Mouse (Mus musculus) forebrain, embryonic 11.5 days (tissue): ENCODE measurements at regions not wholly inside any gene's neighbourhood (a gene's known extent, or its start where the extent isn't known, plus 50 kb on each side); places are given as distances from the start of the nearest gene placed in this dataset.
A peak's percentile ranks its signal among the peaks of the same experiment; 100 is the strongest.

Source experiments
- ATAC-seq: fragments of 200-750 bp; cut with Nextera tagmentation; replicated peaks from 2 replicates; pipeline ENCODE4 v1.8.0; 2017; ENCODE audit warnings: moderate TSS enrichment; ENCODE audit not compliant: low FRiP score
- DNase-seq: peaks from one replicate; pipeline ENCODE4 v3.0.0-alpha.2; 2017; ENCODE audit warnings: low spot score
- H3K27ac ChIP-seq: fragments of 300-500 bp; sonication (generic); 2 replicates; pipeline ENCODE4 v1.5.1; 2014; ENCODE audit warnings: low read depth, low read length
- H3K27me3 ChIP-seq: fragments of 300-500 bp; sonication (generic); 2 replicates; pipeline ENCODE4 v1.6.1; 2014; ENCODE audit warnings: mild to moderate bottlenecking, low read length, mixed read lengths; ENCODE audit not compliant: control insufficient read depth, insufficient read depth
- H3K36me3 ChIP-seq: fragments of 300-500 bp; sonication (generic); 2 replicates; pipeline ENCODE4 v1.6.1; 2014; ENCODE audit warnings: mild to moderate bottlenecking, low read length, moderate library complexity, mixed read lengths; ENCODE audit not compliant: control insufficient read depth, insufficient read depth
- H3K4me1 ChIP-seq: fragments of 300-500 bp; sonication (generic); replicated peaks from 2 replicates; pipeline ENCODE4 v1.6.1; 2014; ENCODE audit warnings: low read length, mixed read lengths; ENCODE audit not compliant: control insufficient read depth, insufficient read depth
- H3K4me2 ChIP-seq: fragments of 300-500 bp; sonication (generic); 2 replicates; pipeline ENCODE4 v1.6.1; 2014; ENCODE audit warnings: low read depth, mild to moderate bottlenecking, low read length, moderate library complexity, mixed read lengths; ENCODE audit not compliant: severe bottlenecking
- H3K4me3 ChIP-seq: fragments of 300-500 bp; sonication (generic); 2 replicates; pipeline ENCODE4 v1.5.1; 2014; ENCODE audit warnings: low read depth, low read length
- H3K9ac ChIP-seq: fragments of 300-500 bp; sonication (generic); 2 replicates; pipeline ENCODE4 v1.6.1; 2014; ENCODE audit warnings: low read length
- H3K9me3 ChIP-seq: fragments of 300-500 bp; sonication (generic); 2 replicates; pipeline ENCODE4 v1.6.1; 2016; ENCODE audit warnings: low read length, mixed read lengths; ENCODE audit not compliant: control insufficient read depth
- WGBS: fragments of 180-500 bp; shearing (Covaris S2); extraction: QIAGEN DNeasy Blood & Tissue Kit; methylation state at CpG from one replicate; pipeline ENCODE4 v1.1.7; 2014; 5-methylcytosine and 5-hydroxymethylcytosine counted together

DNA sequence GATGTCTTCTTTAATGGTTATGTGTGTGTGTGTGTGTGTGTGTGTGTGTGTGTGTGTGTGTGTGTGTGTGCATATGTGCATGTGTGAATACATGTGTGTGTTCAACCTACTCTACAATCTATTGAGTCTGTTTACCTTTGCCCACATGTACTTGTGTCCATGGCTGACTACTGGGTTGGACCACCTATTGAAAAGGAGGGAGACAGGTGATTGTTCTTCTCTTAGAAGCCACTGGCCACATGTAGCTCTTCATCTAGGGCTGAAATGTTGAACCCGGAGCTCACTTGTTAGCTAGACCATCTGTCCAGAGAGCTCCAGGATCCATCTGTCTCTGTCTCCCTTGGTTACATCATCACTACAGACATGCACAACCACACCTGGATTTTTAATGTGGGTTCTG is 141.8 kb upstream of the Jade1 start:
- H3K9ac ChIP-seq, result no peak overlapping the region
- no peaks in the 10 kb centered on the region for H3K27me3 ChIP-seq
- no peak overlapping the region for H3K27ac ChIP-seq
- WGBS, result 96% methylated on average over 1 of the region's 1 CpGs
- peaks cover 2% of the 10 kb centered on the region; the same call in 1 of the 2 replicates for H3K4me1 ChIP-seq
- DNase-seq (no peak), ATAC-seq (no peak)
- H3K36me3 ChIP-seq, result no peaks in the 10 kb centered on the region
- H3K9me3 ChIP-seq, result no peaks in the 10 kb centered on the region
- no peak overlapping the region for H3K4me3 ChIP-seq
- H3K4me2 ChIP-seq, result no peak overlapping the region

DNA sequence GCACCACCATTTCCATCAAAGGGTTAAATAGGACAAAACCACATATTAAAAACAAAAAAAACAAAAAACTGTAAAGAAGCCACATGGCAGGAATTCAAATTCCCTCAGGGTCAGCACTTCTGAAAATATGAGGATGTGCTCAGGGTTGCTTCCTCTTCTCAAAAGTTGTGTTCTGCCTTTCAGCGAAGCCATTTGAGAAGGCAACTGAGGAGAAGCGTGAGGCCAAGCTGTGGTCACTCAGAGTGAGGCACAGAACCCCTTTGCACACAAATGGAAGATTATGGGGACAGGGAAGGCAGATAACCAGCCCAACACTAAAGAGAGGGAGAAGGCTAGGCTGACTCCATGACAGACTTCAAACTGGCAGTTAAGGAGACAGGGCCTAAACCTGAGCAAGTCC is 142.8 kb upstream of the Jade1 start:
- Histone ChIP-seq H3K27me3 (no peaks in the 10 kb centered on the region), H3K4me2 (no peak overlapping the region), H3K4me1 (peaks cover 2% of the 10 kb centered on the region; the same call in 1 of the 2 replicates), H3K27ac (no peak overlapping the region), H3K36me3 (no peaks in the 10 kb centered on the region), H3K9me3 (no peaks in the 10 kb centered on the region), H3K9ac (no peak overlapping the region), H3K4me3 (no peak overlapping the region)
- 88% methylated on average over 2 of the region's 2 CpGs for WGBS
- no peak for ATAC-seq
- no peak for DNase-seq

DNA sequence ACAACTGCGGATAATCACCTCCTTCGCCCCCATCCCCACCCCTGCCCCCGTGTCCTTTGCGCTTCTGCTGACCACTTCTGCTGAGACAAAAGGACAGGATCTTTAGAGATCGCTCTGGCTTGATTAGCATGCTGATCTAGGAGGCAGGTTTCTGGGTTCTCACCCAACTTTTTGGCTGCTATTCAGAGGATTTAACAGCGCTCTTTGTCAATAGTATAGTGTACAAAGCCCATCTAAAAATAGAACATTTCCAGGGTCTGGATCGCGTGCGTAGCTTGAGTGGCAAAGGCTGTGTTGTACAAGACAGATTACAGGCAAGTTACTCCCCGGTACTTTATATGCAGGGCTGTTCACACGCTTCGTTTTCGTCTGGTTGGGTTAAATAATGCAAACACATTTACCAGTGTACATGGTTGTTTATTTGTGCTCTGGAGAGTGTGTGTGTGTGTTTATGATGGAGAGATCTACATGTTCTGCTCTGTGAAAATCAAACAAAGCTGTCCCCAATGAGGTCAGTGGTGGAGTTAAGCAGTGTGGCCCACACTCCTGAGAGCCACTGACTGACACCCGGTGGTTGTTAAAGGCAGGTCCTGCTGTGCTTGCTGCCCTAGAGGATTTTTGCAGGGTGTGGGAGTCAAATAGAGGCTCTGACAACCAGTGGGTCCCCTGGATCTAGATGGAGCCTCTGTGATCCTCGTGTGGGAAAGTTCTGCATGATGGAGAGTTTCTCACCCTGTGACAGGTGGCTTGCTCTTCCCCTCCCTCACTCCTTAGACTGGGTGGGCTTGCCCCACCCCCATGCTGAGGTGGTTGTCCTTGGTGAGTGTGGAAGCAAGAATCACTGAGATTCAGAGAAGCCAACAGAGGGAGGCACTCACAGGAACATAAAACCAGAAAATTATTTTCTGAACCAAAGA is 146.5 kb upstream of the Jade1 start:
- Histone ChIP-seq H3K27me3 (no peaks in the 10 kb centered on the region), H3K4me2 (peak overlapping the region; percentile 53), H3K9ac (peak overlapping the region; percentile 57), H3K9me3 (no peaks in the 10 kb centered on the region), H3K4me3 (peak overlapping the region; percentile 37), H3K36me3 (no peaks in the 10 kb centered on the region), H3K4me1 (peaks cover 2% of the 10 kb centered on the region; the same call in 1 of the 2 replicates), H3K27ac (no peak overlapping the region)
- DNase-seq (no peak), ATAC-seq (peak; percentile 76)
- WGBS, result 20% methylated on average over 15 of the region's 15 CpGs

DNA sequence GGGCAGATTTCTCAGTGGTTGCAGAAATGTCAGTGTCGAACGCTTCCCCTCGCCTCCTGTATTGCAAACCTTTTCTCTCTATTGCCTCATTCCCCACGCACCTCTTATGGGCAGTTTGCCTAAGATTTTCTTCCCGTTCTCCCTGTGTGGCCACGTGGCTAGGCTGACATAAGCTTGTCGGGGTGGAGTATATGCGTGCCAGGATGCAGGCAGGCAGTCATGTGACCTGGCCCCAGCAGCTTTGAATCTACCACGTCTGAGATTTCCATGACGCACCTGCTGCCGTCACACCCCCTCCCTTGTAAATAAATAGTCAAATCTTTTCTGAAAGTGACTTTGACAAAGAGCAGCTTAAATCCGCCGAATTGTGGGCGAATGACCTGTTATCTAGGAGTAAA is 147.1 kb upstream of the Jade1 start:
- ATAC-seq (peak; percentile 95), DNase-seq (peak; percentile 72)
- Histone ChIP-seq H3K27me3 (no peaks in the 10 kb centered on the region), H3K9ac (peak overlapping the region; percentile 57), H3K4me2 (peak overlapping the region; percentile 53), H3K4me3 (peak overlapping the region; percentile 37), H3K27ac (no peak overlapping the region), H3K4me1 (peaks cover 2% of the 10 kb centered on the region; the same call in 1 of the 2 replicates), H3K9me3 (no peaks in the 10 kb centered on the region), H3K36me3 (no peaks in the 10 kb centered on the region)
- 8% methylated on average over 14 of the region's 14 CpGs for WGBS

DNA sequence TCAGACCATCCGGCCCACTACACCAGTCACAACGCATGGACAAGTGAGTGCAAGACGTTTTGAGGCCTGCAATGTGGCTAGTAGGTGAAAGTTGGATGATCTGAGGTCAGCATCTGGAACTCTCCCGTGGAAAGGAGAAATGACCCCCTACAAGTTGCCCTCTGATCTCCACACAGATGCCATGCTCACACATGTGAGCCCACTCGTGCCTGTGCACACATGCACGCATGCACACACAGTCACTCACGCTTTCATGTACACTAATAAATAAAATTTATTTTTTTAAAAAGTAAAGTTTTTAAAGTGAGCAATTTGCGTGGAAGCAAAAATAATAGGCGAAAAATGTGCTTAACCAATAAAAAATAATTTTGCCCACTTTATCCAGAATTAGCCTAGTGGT is 147.5 kb upstream of the Jade1 start:
- Histone ChIP-seq H3K4me2 (peak overlapping the region; percentile 53; the same call in 1 of the 2 replicates), H3K9me3 (no peaks in the 10 kb centered on the region), H3K36me3 (no peaks in the 10 kb centered on the region), H3K4me1 (peaks cover 2% of the 10 kb centered on the region; the same call in 1 of the 2 replicates), H3K27me3 (no peaks in the 10 kb centered on the region), H3K4me3 (peak overlapping the region; percentile 37; the same call in 1 of the 2 replicates), H3K27ac (no peak overlapping the region), H3K9ac (no peak overlapping the region; the same call in 1 of the 2 replicates)
- WGBS, result 84% methylated on average over 9 of the region's 9 CpGs
- DNase-seq (no peak), ATAC-seq (no peak)

DNA sequence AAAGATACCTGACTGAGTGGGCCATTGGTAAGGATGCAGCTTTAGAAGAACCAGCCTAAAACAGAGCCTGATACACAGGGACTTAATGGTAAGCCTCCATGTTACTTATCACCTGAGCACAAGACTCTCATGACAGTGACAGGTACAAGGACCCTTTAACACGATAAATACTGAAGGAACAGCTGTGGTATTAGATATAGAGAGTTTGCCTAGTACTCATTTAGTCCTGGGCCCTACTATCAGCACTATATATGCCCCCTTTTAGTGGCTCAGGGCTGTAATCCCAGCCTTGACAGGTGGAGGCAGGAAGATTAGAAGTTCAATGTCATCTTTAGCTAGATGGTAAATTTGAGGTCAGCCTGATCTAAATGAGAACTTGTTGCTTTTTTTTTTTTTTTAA is 148.0 kb upstream of the Jade1 start:
- Histone ChIP-seq H3K27ac (no peak overlapping the region), H3K36me3 (no peaks in the 10 kb centered on the region), H3K4me1 (peaks cover 2% of the 10 kb centered on the region; the same call in 1 of the 2 replicates), H3K9ac (no peak overlapping the region), H3K27me3 (no peaks in the 10 kb centered on the region), H3K4me3 (no peak overlapping the region), H3K9me3 (no peaks in the 10 kb centered on the region), H3K4me2 (no peak overlapping the region)
- no peak for ATAC-seq
- DNase-seq, result no peak
- WGBS, result 85% methylated on average over 1 of the region's 1 CpGs

DNA sequence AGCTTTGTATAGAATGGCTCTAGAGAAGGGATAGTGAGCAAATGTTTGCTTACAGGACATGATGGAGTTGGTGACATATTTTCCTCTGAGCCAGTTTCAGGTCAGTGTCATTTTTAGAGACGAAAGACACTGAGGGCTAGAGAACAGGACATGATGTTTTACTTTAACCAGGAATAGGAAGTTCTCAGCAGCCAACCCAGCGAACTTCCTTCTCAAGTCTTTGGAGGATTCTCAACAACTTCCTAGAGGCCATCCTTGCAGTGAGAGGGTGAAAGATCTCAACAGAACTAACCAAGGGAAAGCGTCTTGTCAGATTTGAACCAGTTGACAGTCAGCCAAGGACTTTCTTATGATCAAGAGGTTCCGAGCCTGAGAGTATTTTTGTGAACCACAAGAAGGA is 153.7 kb upstream of the Jade1 start:
- DNase-seq (no peak), ATAC-seq (no peak)
- WGBS, result 90% methylated on average over 4 of the region's 4 CpGs
- Histone ChIP-seq H3K36me3 (no peaks in the 10 kb centered on the region), H3K4me1 (no peaks in the 10 kb centered on the region), H3K4me2 (no peak overlapping the region), H3K27ac (no peak overlapping the region), H3K27me3 (no peaks in the 10 kb centered on the region), H3K4me3 (no peak overlapping the region), H3K9me3 (no peaks in the 10 kb centered on the region), H3K9ac (no peak overlapping the region)

DNA sequence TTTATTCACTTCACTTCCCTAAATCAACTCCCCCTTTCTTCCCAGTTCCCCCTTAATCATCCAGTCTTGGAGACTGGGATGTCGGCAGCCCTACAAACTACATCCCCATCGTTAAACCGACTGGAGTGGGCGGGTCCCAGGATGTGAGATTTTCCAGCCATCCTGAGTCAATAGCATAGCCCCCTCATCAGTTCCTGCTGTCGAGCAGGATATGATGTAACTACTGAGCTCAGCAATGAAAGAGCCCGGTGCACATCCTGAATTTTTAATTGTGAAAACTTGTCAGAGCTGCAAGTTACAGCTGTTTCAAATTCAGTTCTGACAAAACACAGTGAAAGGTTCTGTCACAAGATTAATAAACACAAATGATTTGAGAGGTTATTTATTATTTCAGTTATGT is 165.7 kb upstream of the Jade1 start:
- no peak for ATAC-seq
- DNase-seq, result no peak
- no peaks in the 10 kb centered on the region for H3K36me3 ChIP-seq
- H3K27ac ChIP-seq, result no peak overlapping the region
- H3K27me3 ChIP-seq, result no peaks in the 10 kb centered on the region
- no peaks in the 10 kb centered on the region for H3K9me3 ChIP-seq
- 72% methylated on average over 6 of the region's 6 CpGs for WGBS
- H3K9ac ChIP-seq, result no peak overlapping the region
- no peak overlapping the region for H3K4me2 ChIP-seq
- H3K4me1 ChIP-seq, result no peaks in the 10 kb centered on the region
- H3K4me3 ChIP-seq, result no peak overlapping the region
